Mouse (Mus musculus): Measurements from ENCODE around the gene Dusp27.

Dusp27 gene

GRCm38 (mm10) chr1:166127719-166128118 is at the start of gene Dusp27:
Dusp27 (minus strand) TSS chr1:166127922.
- DNase-seq (ENCODE audit: low spot score) = no peak

GRCm38 (mm10) chr1:166173621-166174020 is 45.9 kb upstream of the Dusp27 start:
- no peak for DNase-seq (ENCODE audit: low spot score)

GRCm38 (mm10) chr1:166172992-166173391 is 45.3 kb upstream of the Dusp27 start:
- no peak for DNase-seq (ENCODE audit: low spot score)

- no peak for DNase-seq (ENCODE audit: low spot score)
Observed at GRCm38 (mm10) chr1:166170852-166171251, 43.1 kb upstream of the Dusp27 start.

- DNase-seq (ENCODE audit: low spot score) = no peak
Observed at GRCm38 (mm10) chr1:166169713-166170112, 42.0 kb upstream of the Dusp27 start.

GRCm38 (mm10) chr1:166168017-166168416 is 40.3 kb upstream of the Dusp27 start:
- no peak for DNase-seq (ENCODE audit: low spot score)

- no peak for DNase-seq (ENCODE audit: low spot score)
Observed at GRCm38 (mm10) chr1:166167405-166167804, 39.7 kb upstream of the Dusp27 start.

- DNase-seq (ENCODE audit: low spot score) = no peak
Observed at GRCm38 (mm10) chr1:166165159-166165558, 37.4 kb upstream of the Dusp27 start.

- DNase-seq (ENCODE audit: low spot score) = no peak
Observed at GRCm38 (mm10) chr1:166164580-166164979, 36.9 kb upstream of the Dusp27 start.

- peak; percentile 71 for DNase-seq (ENCODE audit: low spot score)
Observed at GRCm38 (mm10) chr1:166160569-166161445, 33.1 kb upstream of the Dusp27 start.

GRCm38 (mm10) chr1:166160111-166160510 is 32.4 kb upstream of the Dusp27 start:
- no peak for DNase-seq (ENCODE audit: low spot score)

- DNase-seq (ENCODE audit: low spot score) = no peak
Observed at GRCm38 (mm10) chr1:166158664-166159063, 30.9 kb upstream of the Dusp27 start.

GRCm38 (mm10) chr1:166157712-166158111 is 30.0 kb upstream of the Dusp27 start:
- no peak for DNase-seq (ENCODE audit: low spot score)

- DNase-seq (ENCODE audit: low spot score) = no peak
Observed at GRCm38 (mm10) chr1:166155113-166155494, 27.4 kb upstream of the Dusp27 start.

GRCm38 (mm10) chr1:166154162-166155112 is 26.7 kb upstream of the Dusp27 start:
- peak; percentile 73 for DNase-seq (ENCODE audit: low spot score)

GRCm38 (mm10) chr1:166153351-166154120 is 25.8 kb upstream of the Dusp27 start:
- peak; percentile 90 for DNase-seq (ENCODE audit: low spot score)

GRCm38 (mm10) chr1:166152034-166152433 is 24.3 kb upstream of the Dusp27 start:
- no peak for DNase-seq (ENCODE audit: low spot score)

- no peak for DNase-seq (ENCODE audit: low spot score)
Observed at GRCm38 (mm10) chr1:166151341-166151740, 23.6 kb upstream of the Dusp27 start.

GRCm38 (mm10) chr1:166150035-166150434 is 22.3 kb upstream of the Dusp27 start:
- DNase-seq (ENCODE audit: low spot score) = no peak

- DNase-seq (ENCODE audit: low spot score) = no peak
Observed at GRCm38 (mm10) chr1:166149441-166149840, 21.7 kb upstream of the Dusp27 start.

- DNase-seq (ENCODE audit: low spot score) = no peak
Observed at GRCm38 (mm10) chr1:166147657-166148056, 19.9 kb upstream of the Dusp27 start.

GRCm38 (mm10) chr1:166146626-166147025 is 18.9 kb upstream of the Dusp27 start:
- DNase-seq (ENCODE audit: low spot score) = no peak
